23 mouse cellular contexts compared by ENCODE assay signal in genomic region chr12:26128851-26129250, GRCm38 (mm10).
"Had no signal": no experiment of that assay in that cellular context is flagged by ENCODE, and none has a peak within 500 bp of the region (broad histone marks: within the 10 kb centered on the region; RNA-seq: fewer than 3 reads in every experiment).

No protein-coding gene starts in this region.

- H3K9ac ChIP-seq: limb, embryonic 12.5 days; limb, embryonic 15.5 days; liver, embryonic 14.5 days; liver, postnatal 0 days; lung, embryonic 15.5 days; neural tube, embryonic 12.5 days; neural tube, embryonic 15.5 days had no signal

- H3K27ac ChIP-seq: kidney, postnatal 0 days; limb, embryonic 12.5 days; limb, embryonic 15.5 days; liver, embryonic 14.5 days; lung, embryonic 15.5 days; midbrain, embryonic 10.5 days; neural tube, embryonic 12.5 days; neural tube, embryonic 15.5 days had no signal

- H3K27me3 ChIP-seq: limb, embryonic 12.5 days; limb, embryonic 15.5 days; lung, embryonic 15.5 days; megakaryocyte, embryonic 14.5 days; neural tube, embryonic 12.5 days; neural tube, embryonic 15.5 days had no signal

- H3K4me3 ChIP-seq: limb, embryonic 12.5 days; limb, embryonic 15.5 days; lung, embryonic 15.5 days; megakaryocyte, embryonic 14.5 days; midbrain, embryonic 10.5 days; neural tube, embryonic 12.5 days; neural tube, embryonic 15.5 days had no signal

- H3K4me2 ChIP-seq: limb, embryonic 12.5 days; limb, embryonic 15.5 days; liver, embryonic 11.5 days; lung, embryonic 15.5 days; neural tube, embryonic 12.5 days; neural tube, embryonic 15.5 days had no signal

- H3K4me1 ChIP-seq: limb, embryonic 12.5 days; limb, embryonic 15.5 days; megakaryocyte, embryonic 14.5 days; midbrain, embryonic 10.5 days; neural tube, embryonic 12.5 days had no signal

- H3K36me3 ChIP-seq: limb, embryonic 12.5 days; limb, embryonic 15.5 days; lung, embryonic 15.5 days; midbrain, embryonic 10.5 days; neural tube, embryonic 12.5 days; neural tube, embryonic 15.5 days had no signal

- ATAC-seq: intestine, embryonic 16.5 days; liver, postnatal 0 days had no signal

- H3K9me3 ChIP-seq: limb, embryonic 12.5 days; limb, embryonic 15.5 days; lung, embryonic 15.5 days; midbrain, embryonic 10.5 days; neural tube, embryonic 12.5 days; neural tube, embryonic 15.5 days had no signal

- DNase-seq: kidney, adult 18-20 months; kidney, postnatal 36 days; layer of hippocampus, adult 9-11 months; liver, postnatal 0 days; lung, postnatal 14 days; lung, postnatal 4 days; midbrain, embryonic 14.5 days; right cerebral cortex, adult 18-20 months; right cerebral cortex, postnatal 14 days; spleen, adult 18-20 months; thymus, adult 18-20 months; thymus, postnatal 36 days had no signal
